Mouse (Mus musculus) kidney, postnatal 0 days (tissue): Measurements from ENCODE around the gene Pten. TPM values are rescaled to one million over a fixed set of nuclear protein-coding genes. Genes with fewer than 3 reads are reported as not detected.
"Not testable (repeated sequence)": the region's sequence is repeated elsewhere in the genome, so short reads cannot be mapped to it uniquely, and the experiment has no call there.

ENCODE experiments used
- ATAC-seq: fragments of 200-750 bp; cut with Nextera tagmentation; replicated peaks from 2 replicates; pipeline ENCODE4 v1.8.0; 2017; ENCODE audit warnings: low read depth, moderate number of reproducible peaks, moderate TSS enrichment, moderate library complexity; ENCODE audit not compliant: low FRiP score
- DNase-seq: peaks from one replicate; pipeline ENCODE4 v3.0.0-alpha.2; 2016; ENCODE audit warnings: low spot score
- H3K27ac ChIP-seq: fragments of 300-500 bp; sonication (generic); 2 replicates; pipeline ENCODE4 v1.5.1; 2014; ENCODE audit warnings: mild to moderate bottlenecking
- H3K27me3 ChIP-seq: fragments of 300-500 bp; sonication (generic); 2 replicates; pipeline ENCODE4 v1.6.1; 2014; ENCODE audit warnings: low read length, mixed read lengths; ENCODE audit not compliant: insufficient read depth
- H3K36me3 ChIP-seq: fragments of 300-500 bp; sonication (generic); 2 replicates; pipeline ENCODE4 v1.6.1; 2014; ENCODE audit warnings: low read length, mixed read lengths; ENCODE audit not compliant: insufficient read depth
- H3K4me1 ChIP-seq: fragments of 300-500 bp; sonication (generic); replicated peaks from 2 replicates; pipeline ENCODE4 v1.6.1; 2014; ENCODE audit warnings: antibody characterized with exemption, low read length, mixed read lengths; ENCODE audit not compliant: insufficient read depth
- H3K4me2 ChIP-seq: fragments of 300-500 bp; sonication (generic); 2 replicates; pipeline ENCODE4 v1.6.1; 2014; ENCODE audit warnings: mild to moderate bottlenecking, low read length, moderate library complexity, mixed read lengths
- H3K4me3 ChIP-seq: fragments of 300-500 bp; sonication (generic); replicated peaks from 2 replicates; pipeline ENCODE4 v1.5.1; 2014; ENCODE audit warnings: low read depth, low read length
- H3K9ac ChIP-seq: fragments of 300-500 bp; sonication (generic); 2 replicates; pipeline ENCODE4 v1.6.1; 2014; ENCODE audit warnings: low read depth, low read length
- H3K9me3 ChIP-seq: fragments of 300-500 bp; sonication (generic); replicated peaks from 2 replicates; pipeline ENCODE4 v1.6.1; 2016; ENCODE audit warnings: low read length, inconsistent platforms, mixed read lengths
- CTCF ChIP-seq: IDR thresholded peaks from 2 replicates; pipeline ENCODE4 v1.5.1; 2016; ENCODE audit warnings: antibody characterized with exemption, low read depth, mild to moderate bottlenecking, moderate library complexity
- WGBS: fragments of 180-500 bp; shearing (Covaris S2); extraction: QIAGEN DNeasy Blood & Tissue Kit; methylation state at CpG from one replicate; pipeline ENCODE4 v1.1.7; 2014; 5-methylcytosine and 5-hydroxymethylcytosine counted together
- polyA plus RNA-seq: library from polyadenylated mRNA; unstranded; fragments of >200 nt; fragmentation: Nextera tagmentation; extraction: Ambion mirVana; gene quantifications from 2 replicates; pipeline ENCODE4 v1.2.1, GENCODE M21; 2015

Gene Pten
- polyA plus RNA-seq, 1 experiment from 2014 or later, result 9.2 TPM

GRCm38 (mm10) chr19:32793901-32794300 is 36.6 kb downstream of the Pten start:
- TF ChIP-seq CTCF, result no peak
- H3K9ac ChIP-seq, result no peak overlapping the region
- DNase-seq (no peak), ATAC-seq (no peak)
- no peaks in the 10 kb centered on the region for H3K9me3 ChIP-seq
- peaks cover 5% of the 10 kb centered on the region for H3K4me1 ChIP-seq
- H3K27ac ChIP-seq, result no peak overlapping the region
- H3K36me3 ChIP-seq, result no peaks in the 10 kb centered on the region
- no peaks in the 10 kb centered on the region for H3K27me3 ChIP-seq
- no peak overlapping the region for H3K4me2 ChIP-seq
- no peak overlapping the region for H3K4me3 ChIP-seq

GRCm38 (mm10) chr19:32800557-32800956 is 43.3 kb downstream of the Pten start:
- Histone ChIP-seq H3K9me3 (no peaks in the 10 kb centered on the region), H3K27ac (no peak overlapping the region), H3K4me1 (no peaks in the 10 kb centered on the region), H3K27me3 (no peaks in the 10 kb centered on the region), H3K4me3 (no peak overlapping the region), H3K9ac (no peak overlapping the region), H3K4me2 (no peak overlapping the region), H3K36me3 (peaks cover 9% of the 10 kb centered on the region)
- DNase-seq (no peak), ATAC-seq (no peak)
- TF ChIP-seq CTCF, result no peak
- WGBS, result 78% methylated on average over 2 of the region's 2 CpGs

GRCm38 (mm10) chr19:32804703-32805102 is 47.4 kb downstream of the Pten start:
- DNase-seq (no peak), ATAC-seq (no peak)
- H3K36me3 ChIP-seq, result peaks cover 9% of the 10 kb centered on the region
- 0 out of 2 replicates have a peak, but pooled peaks cover 4% of the 10 kb centered on the region for H3K4me1 ChIP-seq
- no peak overlapping the region for H3K4me2 ChIP-seq
- WGBS, result 48% methylated on average over 4 of the region's 4 CpGs
- H3K27me3 ChIP-seq, result no peaks in the 10 kb centered on the region
- no peaks in the 10 kb centered on the region for H3K9me3 ChIP-seq
- no peak for TF ChIP-seq CTCF
- H3K9ac ChIP-seq, result no peak overlapping the region
- H3K4me3 ChIP-seq, result no peak overlapping the region
- no peak overlapping the region for H3K27ac ChIP-seq

GRCm38 (mm10) chr19:32807610-32808009 is 50.3 kb downstream of the Pten start:
- H3K4me3 ChIP-seq, result no peak overlapping the region
- H3K36me3 ChIP-seq, result no peaks in the 10 kb centered on the region
- WGBS, result 90% methylated on average over 2 of the region's 2 CpGs
- H3K9me3 ChIP-seq, result no peaks in the 10 kb centered on the region
- no peaks in the 10 kb centered on the region for H3K27me3 ChIP-seq
- no peak for ATAC-seq
- H3K4me1 ChIP-seq, result 0 out of 2 replicates have a peak, but pooled peaks cover 4% of the 10 kb centered on the region
- H3K27ac ChIP-seq, result no peak overlapping the region
- DNase-seq, result no peak
- H3K4me2 ChIP-seq, result no peak overlapping the region
- TF ChIP-seq CTCF, result no peak
- no peak overlapping the region for H3K9ac ChIP-seq

GRCm38 (mm10) chr19:32808690-32809089 is 51.4 kb downstream of the Pten start:
- Histone ChIP-seq H3K27me3 (no peaks in the 10 kb centered on the region), H3K4me1 (0 out of 2 replicates have a peak, but pooled peaks cover 4% of the 10 kb centered on the region), H3K9me3 (no peaks in the 10 kb centered on the region), H3K4me3 (no peak overlapping the region), H3K27ac (no peak overlapping the region), H3K9ac (no peak overlapping the region), H3K36me3 (no peaks in the 10 kb centered on the region), H3K4me2 (no peak overlapping the region)
- DNase-seq, result no peak
- ATAC-seq, result no peak
- no peak for TF ChIP-seq CTCF
- WGBS, result 43% methylated on average over 6 of the region's 6 CpGs

GRCm38 (mm10) chr19:32809117-32809516 is 51.8 kb downstream of the Pten start:
- TF ChIP-seq CTCF, result no peak
- DNase-seq (no peak), ATAC-seq (no peak)
- Histone ChIP-seq H3K27me3 (no peaks in the 10 kb centered on the region), H3K4me2 (no peak overlapping the region), H3K9me3 (no peaks in the 10 kb centered on the region), H3K27ac (no peak overlapping the region), H3K9ac (no peak overlapping the region), H3K36me3 (no peaks in the 10 kb centered on the region), H3K4me3 (no peak overlapping the region), H3K4me1 (0 out of 2 replicates have a peak, but pooled peaks cover 4% of the 10 kb centered on the region)
- WGBS, result 72% methylated on average over 3 of the region's 3 CpGs

GRCm38 (mm10) chr19:32818759-32819158 is 61.5 kb downstream of the Pten start:
- H3K4me2 ChIP-seq, result no peak overlapping the region
- no peak overlapping the region for H3K4me3 ChIP-seq
- TF ChIP-seq CTCF, result no peak
- H3K4me1 ChIP-seq, result no peaks in the 10 kb centered on the region
- WGBS, result 86% methylated on average over 4 of the region's 4 CpGs
- H3K27me3 ChIP-seq, result no peaks in the 10 kb centered on the region
- H3K36me3 ChIP-seq, result peaks cover 10% of the 10 kb centered on the region; the same call in 1 of the 2 replicates
- no peak for DNase-seq
- no peak for ATAC-seq
- H3K27ac ChIP-seq, result no peak overlapping the region
- H3K9ac ChIP-seq, result no peak overlapping the region
- no peaks in the 10 kb centered on the region for H3K9me3 ChIP-seq

- H3K9ac ChIP-seq, H3K27ac ChIP-seq, DNase-seq, H3K4me1 ChIP-seq, H3K4me2 ChIP-seq, H3K27me3 ChIP-seq, H3K9me3 ChIP-seq, H3K4me3 ChIP-seq, ATAC-seq: not testable (repeated sequence)
- peaks cover 10% of the 10 kb centered on the region; the same call in 1 of the 2 replicates for H3K36me3 ChIP-seq
- no CpG with 5 or more reads among the region's 7 CpGs for WGBS
Measured at GRCm38 (mm10) chr19:32822959-32823358, 65.7 kb downstream of the Pten start.
